ENCODE assay signal across 15 mouse cellular contexts in the genomic region with DNA sequence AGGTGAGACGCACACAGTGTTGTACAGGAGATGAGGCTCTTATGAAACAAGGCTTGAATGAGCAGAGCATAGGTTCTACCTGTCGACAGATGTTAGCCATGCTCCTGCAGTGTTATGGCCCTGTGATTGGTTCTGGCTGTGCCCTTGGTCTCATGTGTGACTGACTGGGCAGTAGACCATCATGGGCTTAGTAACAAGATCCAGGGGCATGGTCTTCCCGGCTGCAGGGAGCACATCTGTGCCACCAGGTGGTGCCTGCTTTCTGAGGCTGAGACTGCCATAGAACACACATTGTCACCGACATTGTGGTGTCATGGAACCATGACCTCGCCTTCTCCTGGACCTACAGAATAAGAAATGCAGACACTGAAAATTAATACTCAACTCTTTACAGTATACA. TPM values are rescaled to one million over a fixed set of nuclear protein-coding genes. Genes with fewer than 3 reads are reported as not detected.
DNase-seq lines count a peak whose midpoint lies in the region; ATAC-seq and TF ChIP-seq lines count a peak whose summit lies in the region.
"Had no signal": no experiment of that assay in that cellular context is flagged by ENCODE, and none has a peak within 500 bp of the region (broad histone marks: within the 10 kb centered on the region; RNA-seq: fewer than 3 reads in every experiment).

No protein-coding gene starts in this region.

- H3K27me3 ChIP-seq in heart, postnatal 0 days (ENCODE audit: control insufficient read depth, insufficient read depth, low read length), result no peaks in the 10 kb centered on the region
- H3K27me3 ChIP-seq in liver, postnatal 0 days (ENCODE audit: insufficient read depth, low read length), result no peaks in the 10 kb centered on the region
- no peaks in the 10 kb centered on the region for H3K27me3 ChIP-seq in ES-Bruce4 (ENCODE audit: control insufficient read depth, insufficient read depth, low read length, poor library complexity, severe bottlenecking)

- peak; percentile 41 for TF ChIP-seq CTCF in heart, postnatal 0 days (IDR thresholded peaks at IDR 0.05; ENCODE audit: low read depth)
- peak; percentile 33; the same call in 1 of the 2 replicates for TF ChIP-seq CTCF in liver, postnatal 0 days (IDR thresholded peaks at IDR 0.05; ENCODE audit: low read depth)
- TF ChIP-seq CTCF in ES-Bruce4 (IDR thresholded peaks at IDR 0.05; ENCODE audit: low read depth, low read length), result peak; percentile 22
- TF ChIP-seq CTCF in bone marrow, adult 2 months (IDR thresholded peaks at IDR 0.05; ENCODE audit: control insufficient read depth, insufficient read depth, low read length), result peak; percentile 12; the same call in 1 of the 2 replicates

- H3K4me2 ChIP-seq in heart, postnatal 0 days (ENCODE audit: low read depth, low read length), result no peak overlapping the region
- H3K4me2 ChIP-seq in liver, postnatal 0 days (ENCODE audit: low read depth, low read length), result no peak overlapping the region

- ATAC-seq in heart, postnatal 0 days (ENCODE audit: insufficient read depth, low read depth), result no peak
- ATAC-seq in liver, postnatal 0 days, result no peak

- H3K4me3 ChIP-seq in heart, postnatal 0 days (ENCODE audit: low read depth, low read length), result no peak overlapping the region
- H3K4me3 ChIP-seq in liver, postnatal 0 days (ENCODE audit: low read depth, low read length), result no peak overlapping the region
- H3K4me3 ChIP-seq in ES-Bruce4 (ENCODE audit: low read depth, low read length), result no peak overlapping the region
- H3K4me3 ChIP-seq in bone marrow, adult 2 months (replicated peaks; ENCODE audit: control insufficient read depth, low read depth, low read length), result no peak overlapping the region
- H3K4me3 ChIP-seq: limb, embryonic 10.5 days had no signal

- no peak for TF ChIP-seq EP300 in heart, postnatal 0 days (IDR thresholded peaks at IDR 0.05; ENCODE audit: low read depth)
- TF ChIP-seq EP300 in liver, postnatal 0 days (IDR thresholded peaks at IDR 0.05; ENCODE audit: low read depth), result no peak
- no peak for TF ChIP-seq EP300 in ES-Bruce4 (IDR thresholded peaks at IDR 0.05; ENCODE audit: insufficient read depth, low read depth, low read length)

- H3K27ac ChIP-seq in heart, postnatal 0 days (ENCODE audit: low read depth), result no peak overlapping the region
- no peak overlapping the region for H3K27ac ChIP-seq in liver, postnatal 0 days (ENCODE audit: low read depth)
- no peak overlapping the region for H3K27ac ChIP-seq in ES-Bruce4 (ENCODE audit: insufficient read depth, low read length)
- H3K27ac ChIP-seq in bone marrow, adult 2 months (ENCODE audit: control insufficient read depth, insufficient read depth, low read depth, low read length, poor library complexity), result no peak overlapping the region
- H3K27ac ChIP-seq: limb, embryonic 10.5 days; macrophage had no signal

- H3K9me3 ChIP-seq in heart, postnatal 0 days (replicated peaks; ENCODE audit: control insufficient read depth, low read length), result no peaks in the 10 kb centered on the region
- H3K9me3 ChIP-seq in liver, postnatal 0 days (ENCODE audit: low read length), result no peaks in the 10 kb centered on the region
- H3K9me3 ChIP-seq in ES-Bruce4 (replicated peaks; ENCODE audit: control insufficient read depth, insufficient read depth, low read length, poor library complexity, severe bottlenecking), result no peaks in the 10 kb centered on the region
- H3K9me3 ChIP-seq: limb, embryonic 10.5 days had no signal

- no peak for DNase-seq in heart, postnatal 0 days (ENCODE audit: low spot score)
- DNase-seq in heart, adult 8-10 months (ENCODE audit: low spot score), result no peak
- no peak for DNase-seq in liver, postnatal 0 days
- no peak for DNase-seq in liver
- DNase-seq in left cerebral cortex, adult 11 months (ENCODE audit: low spot score), result no peak
- DNase-seq in right cerebral cortex, postnatal 4 days, result no peak
- DNase-seq: adrenal gland, adult 2 months; cerebellum, adult 11-12 months; heart, adult 18-20 months; heart, postnatal 4 days; lung, adult 18-20 months had no signal

- H3K36me3 ChIP-seq in heart, postnatal 0 days (replicated peaks; ENCODE audit: control insufficient read depth, insufficient read depth, low read length), result peaks cover 56% of the 10 kb centered on the region
- H3K36me3 ChIP-seq in liver, postnatal 0 days (replicated peaks; ENCODE audit: insufficient read depth, low read length), result peaks cover 38% of the 10 kb centered on the region
- H3K36me3 ChIP-seq in ES-Bruce4 (ENCODE audit: control insufficient read depth, insufficient read depth, low read length, poor library complexity, severe bottlenecking), result peaks cover 33% of the 10 kb centered on the region

- no peak overlapping the region for H3K9ac ChIP-seq in heart, postnatal 0 days (replicated peaks; ENCODE audit: low read depth, low read length)
- H3K9ac ChIP-seq in liver, postnatal 0 days (replicated peaks), result no peak overlapping the region
- no peak overlapping the region for H3K9ac ChIP-seq in ES-Bruce4 (ENCODE audit: low read depth, poor library complexity, severe bottlenecking)

- no peak for TF ChIP-seq POLR2A in ES-Bruce4 (IDR thresholded peaks at IDR 0.05; ENCODE audit: insufficient read depth, low read length)
- no peak for TF ChIP-seq POLR2A in bone marrow, adult 2 months (IDR thresholded peaks at IDR 0.05; ENCODE audit: borderline replicate concordance, control insufficient read depth, low read depth, low read length)

- 65% methylated on average over 5 of the region's 5 CpGs for WGBS in heart, postnatal 0 days
- 80% methylated on average over 5 of the region's 5 CpGs for WGBS in liver, postnatal 0 days (ENCODE audit: insufficient replicate concordance)
- WGBS in bone marrow, adult 2 months, result 82% methylated on average over 5 of the region's 5 CpGs

- H3K4me1 ChIP-seq in heart, postnatal 0 days (ENCODE audit: control insufficient read depth, insufficient read depth), result no peaks in the 10 kb centered on the region
- H3K4me1 ChIP-seq in liver, postnatal 0 days (ENCODE audit: insufficient read depth), result 0 out of 2 replicates have a peak, but pooled peaks cover under 1% of the 10 kb centered on the region
- peaks cover 5% of the 10 kb centered on the region for H3K4me1 ChIP-seq in ES-Bruce4 (ENCODE audit: control insufficient read depth, insufficient read depth, low read length)
- H3K4me1 ChIP-seq in bone marrow, adult 2 months (ENCODE audit: control insufficient read depth, insufficient read depth, low read length), result no peaks in the 10 kb centered on the region

RNA-seq across cellular contexts. Expression of a gene that starts 25.8 kb away (rescaled TPM):
- 5.7 and 6.0 TPM in 2 replicates for total RNA-seq in heart, postnatal 0 days (2014; rRNA removed; ENCODE audit: low replicate concordance)
- 2.2 and 2.6 TPM in 2 replicates for polyA plus RNA-seq in heart, postnatal 0 days (2015; fragmentation: Nextera tagmentation; extraction: Ambion mirVana)
- 1 to 10 TPM; 2.4 to 3.0 (median 2.6) TPM for total RNA-seq in heart, adult 8-10 months (2022)
- 0.31 and 0.36 TPM in 2 replicates for polyA plus RNA-seq in liver, postnatal 0 days (2015; fragmentation: Nextera tagmentation; extraction: Ambion mirVana)
- polyA plus RNA-seq in ES-Bruce4 (2011; ENCODE audit: insufficient read depth, insufficient read length, low read depth, missing spikeins), result 1.2 and 2.8 TPM in 2 replicates
- polyA plus RNA-seq in bone marrow, adult 2 months (2011; ENCODE audit: insufficient read depth, insufficient read length, low replicate concordance, missing spikeins), result 0.52 and 0.66 TPM in 2 replicates

RNA-seq across cellular contexts. Expression of a gene that starts 41.6 kb away (rescaled TPM):
- 38.3 and 39.3 TPM in 2 replicates for total RNA-seq in heart, postnatal 0 days (2014; rRNA removed; ENCODE audit: low replicate concordance)
- polyA plus RNA-seq in heart, postnatal 0 days (2015; fragmentation: Nextera tagmentation; extraction: Ambion mirVana), result 9.5 and 13.6 TPM in 2 replicates
- total RNA-seq in heart, adult 8-10 months (2022), result 10 to 100 TPM; 16.9 to 27.9 (median 21.5) TPM
- polyA plus RNA-seq in liver, postnatal 0 days (2015; fragmentation: Nextera tagmentation; extraction: Ambion mirVana), result 5.5 and 6.4 TPM in 2 replicates
- polyA plus RNA-seq in ES-Bruce4 (2011; ENCODE audit: insufficient read depth, insufficient read length, low read depth, missing spikeins), result 98.0 and 103 TPM in 2 replicates
- 2.6 and 11.8 TPM in 2 replicates for polyA plus RNA-seq in bone marrow, adult 2 months (2011; ENCODE audit: insufficient read depth, insufficient read length, low replicate concordance, missing spikeins)

RNA-seq across cellular contexts. Expression of a gene that starts 47.3 kb away (rescaled TPM):
- 0.08 and 0.54 TPM in 2 replicates for total RNA-seq in heart, postnatal 0 days (2014; rRNA removed; ENCODE audit: low replicate concordance)
- 1.9 and 2.4 TPM in 2 replicates for polyA plus RNA-seq in heart, postnatal 0 days (2015; fragmentation: Nextera tagmentation; extraction: Ambion mirVana)
- total RNA-seq in heart, adult 8-10 months (2022), result 1 to 10 TPM; 2.1 to 3.0 (median 2.6) TPM
- 0.54 and 0.68 TPM in 2 replicates for polyA plus RNA-seq in liver, postnatal 0 days (2015; fragmentation: Nextera tagmentation; extraction: Ambion mirVana)
- polyA plus RNA-seq in ES-Bruce4 (2011; ENCODE audit: insufficient read depth, insufficient read length, low read depth, missing spikeins), result 13.4 and 15.4 TPM in 2 replicates
- polyA plus RNA-seq in bone marrow, adult 2 months (2011; ENCODE audit: insufficient read depth, insufficient read length, low replicate concordance, missing spikeins), result 0.97 and 5.7 TPM in 2 replicates
